Mouse (Mus musculus): ENCODE data around the gene Syne2.

- no peak for TF ChIP-seq CTCF (IDR thresholded peaks at IDR 0.05; ENCODE audit: low read depth)
- no peak for TF ChIP-seq EP300 (optimal IDR thresholded peaks at IDR 0.05)
Measured at GRCm38 (mm10) chr12:75825458-75825857, 7.5 kb downstream of the Syne2 start.
